ENCODE assay signal across 26 mouse cellular contexts in the genomic region with DNA sequence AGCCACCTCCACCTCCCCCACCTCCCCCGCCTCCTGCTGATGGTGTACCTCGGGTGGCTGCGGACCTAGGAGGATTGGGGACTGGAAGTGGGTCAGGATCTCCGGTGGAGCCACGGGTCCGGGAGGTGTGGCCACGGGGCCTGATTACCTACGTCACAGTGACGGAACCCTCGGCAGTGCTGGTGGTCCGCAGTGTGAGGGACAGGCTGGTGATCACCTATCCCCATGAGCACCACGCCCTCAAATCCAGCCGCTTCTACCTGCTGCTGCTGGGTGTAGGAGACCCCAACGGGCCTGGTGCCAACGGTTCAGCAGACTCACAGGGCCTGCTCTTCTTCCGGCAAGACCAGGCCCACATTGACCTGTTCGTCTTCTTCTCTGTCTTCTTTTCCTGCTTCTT. TPM values are rescaled to one million over a fixed set of nuclear protein-coding genes. Genes with fewer than 3 reads are reported as not detected.
"Had no signal": no experiment of that assay in that cellular context is flagged by ENCODE, and none has a peak within 500 bp of the region (broad histone marks: within the 10 kb centered on the region; RNA-seq: fewer than 3 reads in every experiment).

No protein-coding gene starts in this region.

- H3K4me3 ChIP-seq: embryonic facial prominence, embryonic 10.5 days; embryonic facial prominence, embryonic 12.5 days; embryonic facial prominence, embryonic 13.5 days; embryonic facial prominence, embryonic 15.5 days; erythroblast, embryonic 14.5 days; forebrain, embryonic 10.5 days; forebrain, embryonic 12.5 days; forebrain, embryonic 13.5 days; forebrain, embryonic 15.5 days; gastrocnemius, adult 2 months; heart, adult 2 months; heart, embryonic 10.5 days; heart, embryonic 12.5 days had no signal

- H3K9ac ChIP-seq: embryonic facial prominence, embryonic 12.5 days; embryonic facial prominence, embryonic 13.5 days; embryonic facial prominence, embryonic 15.5 days; forebrain, embryonic 12.5 days; forebrain, embryonic 13.5 days; forebrain, embryonic 15.5 days; forebrain, postnatal 0 days; heart, embryonic 12.5 days had no signal

- DNase-seq: embryo, embryonic 11 days; forebrain, postnatal 0 days; gastrocnemius, adult 2 months; gastrocnemius, postnatal 14 days; gastrocnemius, postnatal 36 days; heart, adult 11 months; heart, adult 18-20 months; heart, adult 2 months had no signal

- ATAC-seq: forebrain, embryonic 13.5 days; forebrain, embryonic 14.5 days; forebrain, embryonic 15.5 days; forebrain, embryonic 16.5 days; forebrain, postnatal 0 days had no signal

- H3K27ac ChIP-seq: embryonic facial prominence, embryonic 10.5 days; embryonic facial prominence, embryonic 12.5 days; embryonic facial prominence, embryonic 13.5 days; embryonic facial prominence, embryonic 15.5 days; forebrain, embryonic 12.5 days; forebrain, embryonic 13.5 days; forebrain, embryonic 15.5 days; gastrocnemius, adult 2 months; heart, adult 2 months; heart, embryonic 10.5 days had no signal

- H3K9me3 ChIP-seq: embryonic facial prominence, embryonic 10.5 days; embryonic facial prominence, embryonic 12.5 days; embryonic facial prominence, embryonic 13.5 days; embryonic facial prominence, embryonic 15.5 days; forebrain, embryonic 10.5 days; forebrain, embryonic 12.5 days; forebrain, embryonic 13.5 days; forebrain, embryonic 15.5 days; heart, embryonic 10.5 days; heart, embryonic 12.5 days had no signal

- H3K4me2 ChIP-seq: embryonic facial prominence, embryonic 12.5 days; embryonic facial prominence, embryonic 13.5 days; embryonic facial prominence, embryonic 15.5 days; forebrain, embryonic 12.5 days; forebrain, embryonic 13.5 days; forebrain, embryonic 15.5 days; heart, embryonic 11.5 days; heart, embryonic 12.5 days had no signal

RNA-seq across cellular contexts. Expression of a gene that starts 5.9 kb away (rescaled TPM):
- polyA plus RNA-seq: cortical plate, adult 2 months; embryonic facial prominence, embryonic 10.5 days; erythroblast, embryonic 14.5 days; forebrain, embryonic 10.5 days; forebrain, embryonic 12.5 days; forebrain, embryonic 13.5 days; forebrain, embryonic 14.5 days; forebrain, embryonic 15.5 days; forebrain, embryonic 16.5 days; forebrain, postnatal 0 days; frontal cortex, adult 2 months; gonadal fat pad, adult 2 months; heart, adult 2 months; heart, embryonic 10.5 days; heart, embryonic 11.5 days; heart, embryonic 12.5 days had no signal

RNA-seq across cellular contexts. Expression of a gene that starts 49.1 kb away (rescaled TPM):
- polyA plus RNA-seq: cortical plate, adult 2 months; embryonic facial prominence, embryonic 11.5 days; embryonic facial prominence, embryonic 13.5 days; erythroblast, embryonic 14.5 days; forebrain, embryonic 14.5 days; frontal cortex, adult 2 months; gonadal fat pad, adult 2 months; heart, embryonic 11.5 days; heart, embryonic 12.5 days had no signal

RNA-seq across cellular contexts. Expression of a gene that starts 57.7 kb away (rescaled TPM):
- polyA plus RNA-seq: erythroblast, embryonic 14.5 days; gonadal fat pad, adult 2 months had no signal
